Mouse (Mus musculus): ENCODE results near the gene Ell2.

GRCm38 (mm10) chr13:75741119-75741518 lies 34.6 kb downstream of the Ell2 start:
- TF ChIP-seq CTCF (IDR thresholded peaks at IDR 0.05; ENCODE audit: low read depth) (no peak), EP300 (IDR thresholded peaks at IDR 0.05; ENCODE audit: low read depth) (no peak)
